Mouse (Mus musculus) layer of hippocampus, adult 2 months (tissue): ENCODE results near the gene Tnnt3. TPM values are rescaled to one million over a fixed set of nuclear protein-coding genes. Genes with fewer than 3 reads are reported as not detected.
A peak's percentile ranks its signal among the peaks of the same experiment; 100 is the strongest.

Experiments
- DNase-seq, 2 experiments: peaks; one replicate each; pipeline ENCODE4 v3.0.0; 2022; ENCODE audit warnings: low spot score in 2 of 2
- H3K27ac ChIP-seq: fragments of 200-600 bp; 2 replicates; pipeline ENCODE4 v1.8.1; 2022
- H3K4me3 ChIP-seq: fragments of 200-600 bp; 2 replicates; pipeline ENCODE4 v1.8.1; 2022; ENCODE audit warnings: mild to moderate bottlenecking
- CTCF ChIP-seq: fragments of 200-600 bp; conservative IDR thresholded peaks from 2 replicates; pipeline ENCODE4 v1.8.1; 2022; ENCODE audit warnings: antibody characterized with exemption, mild to moderate bottlenecking, moderate library complexity
- total RNA-seq, 2 experiments: library from RNA; stranded (reverse); gene quantifications; 2 replicates each; pipeline ENCODE4 v1.2.3; 2021

Tnnt3 gene
- total RNA-seq, 2 experiments from 2014 or later = not detected

GRCm38 (mm10) chr7:142470171-142470691, 28.4 kb upstream of the Tnnt3 start:
- H3K27ac ChIP-seq = no peak overlapping the region
- TF ChIP-seq CTCF = no peak
- DNase-seq = no peak
- H3K4me3 ChIP-seq = no peak overlapping the region

GRCm38 (mm10) chr7:142470808-142471413, 27.7 kb upstream of the Tnnt3 start:
- Histone ChIP-seq H3K27ac (no peak overlapping the region), H3K4me3 (no peak overlapping the region)
- no peak for DNase-seq
- TF ChIP-seq CTCF = no peak

DNA sequence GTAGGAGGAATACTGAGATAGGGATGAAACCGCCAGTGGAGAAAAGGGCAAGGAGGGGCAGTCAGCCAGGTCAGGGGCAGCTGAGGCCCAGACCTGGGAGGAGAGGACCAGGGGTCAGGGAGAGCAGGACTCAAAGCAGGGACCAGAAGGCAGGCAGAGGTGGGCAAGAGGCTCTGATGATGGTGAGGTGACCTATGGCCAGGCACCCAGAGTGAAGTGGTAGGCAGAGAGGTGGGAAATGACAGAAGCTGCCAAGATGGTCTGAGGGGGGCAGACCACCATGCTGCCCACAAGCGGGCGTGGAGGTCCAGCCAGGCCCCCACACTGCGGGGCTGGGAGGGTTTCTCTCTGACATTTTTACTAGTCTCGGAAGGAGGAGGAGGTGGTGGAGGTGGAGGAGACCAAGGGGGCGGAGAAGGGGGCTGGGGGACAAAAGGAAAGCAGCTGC, 27.2 kb upstream of the Tnnt3 start:
- no peak overlapping the region for H3K4me3 ChIP-seq
- no peak for TF ChIP-seq CTCF
- no peak for DNase-seq

DNA sequence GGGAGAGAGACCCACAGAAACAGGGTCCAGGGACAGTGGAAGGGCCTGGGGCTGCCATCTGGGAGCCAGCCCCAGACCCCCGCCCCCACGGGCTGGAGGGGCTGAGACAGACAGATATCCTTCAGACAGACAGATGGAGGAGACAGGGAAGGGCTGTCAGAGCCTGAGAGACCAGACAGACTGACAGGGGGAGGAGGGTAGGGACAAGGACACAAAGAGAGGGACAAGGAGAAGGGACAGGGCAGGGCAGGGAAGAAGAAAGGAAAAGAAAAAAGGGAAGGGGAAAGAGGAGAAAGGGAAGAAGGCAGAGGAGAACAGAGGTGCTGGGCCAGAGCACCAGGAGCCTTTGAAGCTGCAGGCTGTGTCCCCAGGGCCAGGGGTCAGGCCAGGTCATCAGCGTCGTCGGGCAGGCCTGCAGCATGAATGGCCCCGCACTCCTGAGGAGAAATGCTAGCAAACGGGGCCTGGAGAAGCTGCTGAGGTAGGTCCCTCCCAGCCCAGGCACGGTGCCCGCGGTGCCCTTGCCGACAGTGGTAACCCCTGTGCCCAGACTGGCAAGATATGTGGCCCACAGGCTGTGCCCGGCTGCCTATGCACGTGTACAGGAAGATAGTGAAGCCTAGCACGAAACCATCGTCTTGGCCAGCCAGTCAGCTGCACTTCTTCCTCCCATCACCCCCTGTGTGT, 26.6 kb upstream of the Tnnt3 start:
- Histone ChIP-seq H3K4me3 (no peak overlapping the region), H3K27ac (no peak overlapping the region)
- no peak for TF ChIP-seq CTCF
- DNase-seq = no peak

More for the DNA sequence above, 27.2 kb upstream of the Tnnt3 start:
- no peak overlapping the region for H3K27ac ChIP-seq

- TF ChIP-seq CTCF = no peak
- H3K4me3 ChIP-seq = no peak overlapping the region
- DNase-seq = no peak
- H3K27ac ChIP-seq = no peak overlapping the region
Observed at GRCm38 (mm10) chr7:142472936-142473335, 25.7 kb upstream of the Tnnt3 start.

DNA sequence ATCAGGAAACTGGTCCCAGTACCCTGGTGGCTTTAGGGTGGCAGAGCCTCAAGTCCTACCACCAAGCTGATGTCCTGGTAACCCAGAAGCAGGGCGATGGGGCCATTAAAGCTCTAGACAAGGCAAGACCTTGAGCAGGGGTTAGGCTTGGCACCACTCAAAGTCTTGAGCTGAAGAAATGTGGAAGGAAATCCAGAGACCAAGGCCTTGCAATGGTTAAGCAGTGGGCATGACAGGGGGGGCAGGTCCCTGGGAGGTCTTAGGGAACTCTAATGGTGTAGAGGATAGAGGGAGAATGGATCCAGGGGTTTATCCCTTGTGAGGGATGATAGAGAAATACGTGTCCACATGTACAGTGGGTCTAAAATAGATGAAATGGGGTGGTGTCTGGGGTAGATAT, 25.2 kb upstream of the Tnnt3 start:
- no peak overlapping the region for H3K4me3 ChIP-seq
- no peak for DNase-seq
- no peak overlapping the region for H3K27ac ChIP-seq
- no peak for TF ChIP-seq CTCF

DNA sequence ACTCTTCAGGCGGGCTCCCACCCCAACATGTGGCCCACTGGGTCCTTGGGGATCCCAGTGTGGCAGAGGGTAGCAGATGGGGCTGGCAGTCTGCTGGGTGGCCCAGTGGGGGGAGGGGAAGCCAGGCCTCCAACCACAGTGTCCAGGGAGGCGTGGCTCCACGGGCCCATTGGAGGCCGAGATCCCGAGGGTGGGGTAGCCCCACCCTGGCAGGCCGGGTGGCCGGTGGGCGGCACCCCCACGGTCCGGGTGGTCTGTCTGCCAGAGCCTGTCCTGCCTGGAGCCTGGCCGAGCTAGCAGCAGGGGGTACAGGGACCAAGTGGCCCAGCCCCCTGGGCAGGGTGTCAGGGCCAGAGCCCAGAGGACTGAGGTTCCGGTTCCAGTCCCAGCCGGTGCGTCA, 23.8 kb upstream of the Tnnt3 start:
- no peak for DNase-seq
- Histone ChIP-seq H3K27ac (no peak overlapping the region), H3K4me3 (no peak overlapping the region)
- TF ChIP-seq CTCF = no peak

DNA sequence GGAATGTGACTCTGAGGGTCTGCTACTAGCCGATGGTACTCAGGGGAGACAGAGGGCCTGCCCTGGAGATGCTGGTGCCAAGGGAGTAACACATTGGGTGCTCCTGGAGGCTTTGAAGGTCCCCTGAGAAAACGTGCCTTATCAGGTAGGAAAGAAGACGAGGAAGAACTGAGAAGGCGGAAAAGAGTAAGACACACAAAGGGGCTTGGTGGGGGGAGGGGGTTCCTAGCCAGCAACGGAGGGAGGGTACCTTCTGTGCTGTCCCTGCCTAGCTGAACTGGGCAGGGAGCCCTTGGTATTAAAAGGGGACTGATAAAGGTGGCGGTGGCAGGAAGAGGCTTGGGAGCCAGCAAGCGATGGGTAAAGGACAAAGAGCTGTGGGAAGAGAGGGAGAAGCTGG, 23.0 kb upstream of the Tnnt3 start:
- TF ChIP-seq CTCF = no peak
- Histone ChIP-seq H3K27ac (no peak overlapping the region), H3K4me3 (no peak overlapping the region)
- DNase-seq = no peak

- no peak for DNase-seq
- no peak for TF ChIP-seq CTCF
- Histone ChIP-seq H3K27ac (no peak overlapping the region), H3K4me3 (no peak overlapping the region)
Observed at GRCm38 (mm10) chr7:142476271-142476670, 22.4 kb upstream of the Tnnt3 start.

GRCm38 (mm10) chr7:142476795-142477452, 21.7 kb upstream of the Tnnt3 start:
- DNase-seq = peak in 1 of 2 experiments; percentile 47
- Histone ChIP-seq H3K4me3 (no peak overlapping the region), H3K27ac (no peak overlapping the region)
- TF ChIP-seq CTCF = no peak

- no peak for TF ChIP-seq CTCF
- no peak for DNase-seq
Observed at GRCm38 (mm10) chr7:142478001-142478400, 20.6 kb upstream of the Tnnt3 start.

GRCm38 (mm10) chr7:142478574-142478973, 20.1 kb upstream of the Tnnt3 start:
- Histone ChIP-seq H3K27ac (no peak overlapping the region), H3K4me3 (no peak overlapping the region)
- no peak for DNase-seq
- no peak for TF ChIP-seq CTCF

More at GRCm38 (mm10) chr7:142478001-142478400, 20.6 kb upstream of the Tnnt3 start:
- Histone ChIP-seq H3K4me3 (no peak overlapping the region), H3K27ac (no peak overlapping the region)

- Histone ChIP-seq H3K4me3 (no peak overlapping the region), H3K27ac (no peak overlapping the region)
- no peak for TF ChIP-seq CTCF
- DNase-seq = no peak
Observed at GRCm38 (mm10) chr7:142479307-142479706, 19.3 kb upstream of the Tnnt3 start.
